Mouse (Mus musculus) hindbrain, embryonic 12.5 days (tissue): ENCODE measurements around the gene Gtf2e1. TPM values are rescaled to one million over a fixed set of nuclear protein-coding genes. Genes with fewer than 3 reads are reported as not detected.
A peak's percentile ranks its signal among the peaks of the same experiment; 100 is the strongest.

Experiments
- ATAC-seq: fragments of 200-750 bp; cut with Nextera tagmentation; 2 replicates; pipeline ENCODE4 v1.8.0; 2017; ENCODE audit warnings: moderate TSS enrichment; ENCODE audit not compliant: low FRiP score
- H3K27ac ChIP-seq: fragments of 300-500 bp; sonication (generic); 2 replicates; pipeline ENCODE4 v1.5.1; 2016; ENCODE audit warnings: mild to moderate bottlenecking
- H3K27me3 ChIP-seq: fragments of 300-500 bp; sonication (generic); 2 replicates; pipeline ENCODE4 v1.6.1; 2016; ENCODE audit warnings: mild to moderate bottlenecking
- H3K36me3 ChIP-seq: fragments of 300-500 bp; sonication (generic); 2 replicates; pipeline ENCODE4 v1.6.1; 2016; ENCODE audit warnings: mild to moderate bottlenecking
- H3K4me1 ChIP-seq: fragments of 300-500 bp; sonication (generic); 2 replicates; pipeline ENCODE4 v1.6.1; 2016
- H3K4me2 ChIP-seq: fragments of 300-500 bp; sonication (generic); replicated peaks from 2 replicates; pipeline ENCODE4 v1.6.1; 2016; ENCODE audit warnings: mild to moderate bottlenecking
- H3K4me3 ChIP-seq: fragments of 300-500 bp; sonication (generic); 2 replicates; pipeline ENCODE4 v1.5.1; 2016; ENCODE audit warnings: mild to moderate bottlenecking
- H3K9ac ChIP-seq: fragments of 300-500 bp; sonication (generic); 2 replicates; pipeline ENCODE4 v1.6.1; 2016; ENCODE audit warnings: mild to moderate bottlenecking, moderate library complexity
- H3K9me3 ChIP-seq: fragments of 300-500 bp; sonication (generic); replicated peaks from 2 replicates; pipeline ENCODE4 v1.6.1; 2016; ENCODE audit warnings: mild to moderate bottlenecking
- WGBS: fragments of 180-500 bp; shearing (Covaris S2); methylation state at CpG from one replicate; pipeline ENCODE4 v1.1.7; 2016; 5-methylcytosine and 5-hydroxymethylcytosine counted together
- polyA plus RNA-seq: library from polyadenylated mRNA; unstranded; fragments of >200 nt; fragmentation: Nextera tagmentation; extraction: Ambion mirVana; gene quantifications from 2 replicates; pipeline ENCODE4 v1.2.1, GENCODE M21; 2016

The Gtf2e1 gene
- polyA plus RNA-seq, 1 experiment from 2014 or later: 45.1 TPM

- no peak for ATAC-seq
- H3K4me3 ChIP-seq: no peak overlapping the region
- H3K27ac ChIP-seq: no peak overlapping the region
- no peaks in the 10 kb centered on the region for H3K9me3 ChIP-seq
- 86% methylated on average over 6 of the region's 6 CpGs for WGBS
- no peak overlapping the region for H3K4me2 ChIP-seq
- H3K36me3 ChIP-seq: peaks cover 53% of the 10 kb centered on the region
- H3K9ac ChIP-seq: no peak overlapping the region
- no peaks in the 10 kb centered on the region for H3K4me1 ChIP-seq
- no peaks in the 10 kb centered on the region for H3K27me3 ChIP-seq
These were observed 23.1 kb downstream of the Gtf2e1 start for GRCm38 (mm10) chr16:37516376-37516993.

GRCm38 (mm10) chr16:37514644-37515043, 24.9 kb downstream of the Gtf2e1 start:
- no peak for ATAC-seq

GRCm38 (mm10) chr16:37511489-37511888, 28.1 kb downstream of the Gtf2e1 start:
- no peaks in the 10 kb centered on the region for H3K4me1 ChIP-seq
- no peak overlapping the region for H3K9ac ChIP-seq
- peaks cover 42% of the 10 kb centered on the region for H3K36me3 ChIP-seq
- H3K4me3 ChIP-seq: no peak overlapping the region
- no peak for ATAC-seq
- no peaks in the 10 kb centered on the region for H3K27me3 ChIP-seq
- H3K9me3 ChIP-seq: no peaks in the 10 kb centered on the region
- no peak overlapping the region for H3K27ac ChIP-seq
- WGBS: 87% methylated on average over 15 of the region's 15 CpGs
- no peak overlapping the region for H3K4me2 ChIP-seq

More at GRCm38 (mm10) chr16:37514644-37515043, 24.9 kb downstream of the Gtf2e1 start:
- no peak overlapping the region for H3K9ac ChIP-seq
- H3K4me2 ChIP-seq: no peak overlapping the region
- H3K4me1 ChIP-seq: no peaks in the 10 kb centered on the region
- H3K36me3 ChIP-seq: peaks cover 53% of the 10 kb centered on the region
- H3K27ac ChIP-seq: no peak overlapping the region
- whole genome bisulfite sequencing: 79% methylated on average over 8 of the region's 8 CpGs
- no peak overlapping the region for H3K4me3 ChIP-seq
- no peaks in the 10 kb centered on the region for H3K27me3 ChIP-seq
- H3K9me3 ChIP-seq: no peaks in the 10 kb centered on the region

DNA sequence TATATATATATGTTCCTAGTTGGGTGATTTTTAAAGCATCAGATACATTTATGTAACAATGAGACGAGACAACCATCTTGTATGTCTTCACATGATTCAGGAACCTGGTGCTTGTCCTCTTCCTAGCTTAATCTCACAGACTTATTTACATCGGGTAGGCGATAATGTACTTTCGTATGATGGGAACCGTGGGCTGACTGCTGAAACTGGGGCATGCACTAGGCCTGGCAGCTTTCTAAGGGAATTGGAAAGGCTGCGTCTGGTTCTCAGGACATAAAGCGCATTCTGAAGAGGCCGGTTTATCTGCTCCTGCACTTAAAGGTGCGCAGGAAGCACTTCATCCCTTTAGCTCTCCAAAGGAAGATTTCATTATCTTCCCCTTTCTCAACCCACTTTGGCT, 32.8 kb downstream of the Gtf2e1 start:
- no peak overlapping the region for H3K27ac ChIP-seq
- 94% methylated on average over 9 of the region's 9 CpGs for WGBS

GRCm38 (mm10) chr16:37504517-37504916, 35.1 kb downstream of the Gtf2e1 start:
- no peaks in the 10 kb centered on the region for H3K9me3 ChIP-seq
- no peak for ATAC-seq
- no peak overlapping the region for H3K4me2 ChIP-seq
- no peak overlapping the region for H3K4me3 ChIP-seq
- H3K27ac ChIP-seq: no peak overlapping the region
- H3K4me1 ChIP-seq: no peaks in the 10 kb centered on the region
- no peaks in the 10 kb centered on the region for H3K27me3 ChIP-seq
- H3K9ac ChIP-seq: no peak overlapping the region
- no peaks in the 10 kb centered on the region for H3K36me3 ChIP-seq
- WGBS: 54% methylated on average over 1 of the region's 1 CpGs

More for the DNA sequence above, 32.8 kb downstream of the Gtf2e1 start:
- H3K36me3 ChIP-seq: peaks cover 18% of the 10 kb centered on the region
- H3K4me3 ChIP-seq: no peak overlapping the region
- no peak for ATAC-seq
- no peaks in the 10 kb centered on the region for H3K9me3 ChIP-seq
- H3K4me2 ChIP-seq: no peak overlapping the region
- no peaks in the 10 kb centered on the region for H3K27me3 ChIP-seq
- H3K9ac ChIP-seq: no peak overlapping the region
- H3K4me1 ChIP-seq: no peaks in the 10 kb centered on the region

- H3K4me2 ChIP-seq: no peak overlapping the region
- no peaks in the 10 kb centered on the region for H3K4me1 ChIP-seq
- no peaks in the 10 kb centered on the region for H3K9me3 ChIP-seq
- ATAC-seq: no peak
- no peak overlapping the region for H3K4me3 ChIP-seq
- H3K36me3 ChIP-seq: no peaks in the 10 kb centered on the region
- no peaks in the 10 kb centered on the region for H3K27me3 ChIP-seq
- no peak overlapping the region for H3K27ac ChIP-seq
- no peak overlapping the region for H3K9ac ChIP-seq
- 74% methylated on average over 9 of the region's 9 CpGs for WGBS
These were observed 41.0 kb downstream of the Gtf2e1 start for GRCm38 (mm10) chr16:37498581-37498980.

GRCm38 (mm10) chr16:37495017-37495416, 44.6 kb downstream of the Gtf2e1 start:
- ATAC-seq: no peak
- 82% methylated on average over 6 of the region's 6 CpGs for WGBS
- H3K4me1 ChIP-seq: no peaks in the 10 kb centered on the region
- H3K9ac ChIP-seq: no peak overlapping the region
- H3K9me3 ChIP-seq: no peaks in the 10 kb centered on the region
- H3K36me3 ChIP-seq: no peaks in the 10 kb centered on the region
- H3K27me3 ChIP-seq: no peaks in the 10 kb centered on the region
- H3K4me2 ChIP-seq: no peak overlapping the region
- no peak overlapping the region for H3K27ac ChIP-seq
- H3K4me3 ChIP-seq: no peak overlapping the region

- H3K9ac ChIP-seq: no peak overlapping the region
- no peak overlapping the region for H3K4me3 ChIP-seq
- no peaks in the 10 kb centered on the region for H3K27me3 ChIP-seq
- 33% methylated on average over 3 of the region's 3 CpGs for WGBS
- H3K4me1 ChIP-seq: peaks cover 4% of the 10 kb centered on the region; the same call in 1 of the 2 replicates
- H3K9me3 ChIP-seq: no peaks in the 10 kb centered on the region
- peak; percentile 97 for ATAC-seq
- H3K4me2 ChIP-seq: peak overlapping the region; percentile 23
- no peak overlapping the region for H3K27ac ChIP-seq
- no peaks in the 10 kb centered on the region for H3K36me3 ChIP-seq
These were observed 52.6 kb downstream of the Gtf2e1 start for GRCm38 (mm10) chr16:37486826-37487612.

- Histone ChIP-seq H3K4me3 (no peak overlapping the region), H3K27me3 (no peaks in the 10 kb centered on the region), H3K9me3 (no peaks in the 10 kb centered on the region), H3K4me1 (0 out of 2 replicates have a peak, but pooled peaks cover 5% of the 10 kb centered on the region), H3K4me2 (no peak overlapping the region), H3K36me3 (no peaks in the 10 kb centered on the region), H3K27ac (peak overlapping the region; percentile 60), H3K9ac (no peak overlapping the region)
- WGBS: 69% methylated on average over 10 of the region's 10 CpGs
- peak; percentile 56; the same call in 1 of the 2 replicates for ATAC-seq
These were observed 61.0 kb downstream of the Gtf2e1 start for GRCm38 (mm10) chr16:37478311-37479291.

- Histone ChIP-seq H3K9me3 (no peaks in the 10 kb centered on the region), H3K27me3 (no peaks in the 10 kb centered on the region), H3K27ac (no peak overlapping the region), H3K36me3 (no peaks in the 10 kb centered on the region), H3K4me2 (no peak overlapping the region), H3K9ac (no peak overlapping the region), H3K4me3 (no peak overlapping the region), H3K4me1 (no peaks in the 10 kb centered on the region)
- WGBS: 61% methylated on average over 5 of the region's 5 CpGs
- ATAC-seq: no peak
These were observed 66.8 kb downstream of the Gtf2e1 start for GRCm38 (mm10) chr16:37472620-37473312.

- Histone ChIP-seq H3K27ac (no peak overlapping the region), H3K4me1 (no peaks in the 10 kb centered on the region), H3K4me3 (no peak overlapping the region), H3K9me3 (no peaks in the 10 kb centered on the region), H3K27me3 (no peaks in the 10 kb centered on the region), H3K36me3 (no peaks in the 10 kb centered on the region), H3K4me2 (no peak overlapping the region), H3K9ac (no peak overlapping the region)
- WGBS: 66% methylated on average over 3 of the region's 3 CpGs
- no peak for ATAC-seq
These were observed 70.0 kb downstream of the Gtf2e1 start for GRCm38 (mm10) chr16:37469595-37469994.
